Mouse (Mus musculus) embryo, embryonic 11 days (tissue): Measurements from ENCODE around the gene Fbrsl1.

Experiments used
- DNase-seq: peaks from one replicate; pipeline ENCODE4 v3.0.0-alpha.2; 2015

Gene Fbrsl1

DNA sequence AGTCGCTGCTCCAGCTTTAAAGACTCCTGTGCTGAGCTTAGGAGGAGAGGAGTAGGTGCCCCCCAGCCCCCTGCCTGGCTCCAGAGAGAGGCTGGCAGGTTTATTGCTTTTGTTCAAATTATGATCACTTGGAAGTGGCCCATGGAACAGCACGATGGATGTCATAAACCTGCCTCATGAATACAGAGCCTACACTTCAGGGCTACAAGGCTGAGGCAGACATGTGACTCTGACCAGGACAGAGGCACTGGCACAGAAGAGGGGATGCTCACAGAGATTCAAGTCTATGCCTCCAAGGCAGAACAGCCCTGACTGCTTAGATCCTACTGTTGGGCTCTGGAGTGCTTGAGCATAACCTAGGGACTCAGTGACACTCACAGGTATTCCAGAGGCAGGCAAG lies 39.3 kb downstream of the Fbrsl1 start:
- DNase-seq: no peak

DNA sequence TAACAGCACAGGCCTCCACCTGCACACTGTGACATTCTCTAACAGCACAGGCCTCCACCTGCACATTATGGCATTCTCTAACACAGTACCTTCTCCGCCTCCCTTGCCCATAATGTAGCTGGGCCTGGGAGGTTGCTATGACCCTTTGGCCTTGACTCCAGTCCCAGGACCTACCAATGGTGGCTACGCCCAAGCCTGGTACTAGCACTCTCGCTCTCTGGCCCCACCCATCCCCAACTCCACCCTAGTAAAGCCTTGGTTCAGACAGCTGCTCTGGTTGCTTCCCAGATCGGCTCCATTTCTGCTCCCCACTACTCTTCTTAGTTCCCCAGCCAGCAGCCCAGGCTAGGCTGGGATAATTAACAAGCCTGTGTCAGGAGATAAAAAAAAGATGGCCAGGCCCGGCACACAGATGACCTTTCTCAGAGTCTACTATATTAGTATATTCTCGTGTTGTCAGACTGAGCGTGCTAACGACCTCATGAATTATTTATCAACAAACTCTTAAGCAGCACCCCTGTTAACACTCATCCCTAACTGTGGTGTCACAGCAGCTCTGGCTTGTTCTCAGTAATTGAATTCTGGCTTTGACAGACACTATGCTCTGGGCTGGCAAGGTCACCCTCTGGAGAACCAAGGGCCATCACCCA lies 42.1 kb downstream of the Fbrsl1 start:
- no peak for DNase-seq

DNA sequence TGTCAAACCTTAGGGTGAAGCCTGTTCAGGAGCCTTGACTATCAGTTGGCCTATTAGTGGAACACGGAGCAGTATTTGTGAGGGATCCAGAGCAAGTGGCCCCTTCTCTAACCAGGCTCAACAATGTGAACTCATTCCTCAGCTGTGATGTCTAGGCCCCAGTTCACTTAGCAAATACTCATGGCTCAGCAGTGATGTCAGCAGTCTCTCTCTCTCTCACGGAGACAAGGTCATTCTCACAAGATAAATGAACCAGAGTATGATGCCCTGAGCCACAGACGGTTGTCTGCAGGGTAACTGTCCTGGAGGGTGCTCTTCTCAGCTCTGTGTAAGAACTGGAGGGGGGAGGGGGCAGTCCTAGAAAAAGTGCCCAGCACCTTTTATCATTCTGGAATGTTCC lies 44.4 kb downstream of the Fbrsl1 start:
- no peak for DNase-seq

DNA sequence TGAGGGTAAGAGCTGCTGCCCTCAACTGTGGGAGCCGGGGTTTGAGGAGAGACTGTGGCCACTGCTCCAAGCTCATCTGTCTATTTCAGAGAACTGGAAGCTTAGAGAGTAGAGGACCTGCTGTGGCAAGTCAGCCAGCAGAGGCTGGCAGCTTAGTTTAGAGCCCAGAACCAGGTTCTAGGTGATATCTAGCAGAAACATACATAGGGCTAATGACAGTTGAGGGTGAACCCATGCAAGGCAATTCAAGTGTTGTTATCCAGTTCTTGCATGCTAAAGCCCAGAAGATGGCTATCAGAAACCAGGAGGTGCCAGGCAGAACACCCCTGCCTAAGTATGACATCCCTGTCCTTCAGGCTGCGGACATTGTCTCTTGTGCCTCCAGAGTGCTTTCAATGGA lies 45.7 kb downstream of the Fbrsl1 start:
- DNase-seq: no peak

DNA sequence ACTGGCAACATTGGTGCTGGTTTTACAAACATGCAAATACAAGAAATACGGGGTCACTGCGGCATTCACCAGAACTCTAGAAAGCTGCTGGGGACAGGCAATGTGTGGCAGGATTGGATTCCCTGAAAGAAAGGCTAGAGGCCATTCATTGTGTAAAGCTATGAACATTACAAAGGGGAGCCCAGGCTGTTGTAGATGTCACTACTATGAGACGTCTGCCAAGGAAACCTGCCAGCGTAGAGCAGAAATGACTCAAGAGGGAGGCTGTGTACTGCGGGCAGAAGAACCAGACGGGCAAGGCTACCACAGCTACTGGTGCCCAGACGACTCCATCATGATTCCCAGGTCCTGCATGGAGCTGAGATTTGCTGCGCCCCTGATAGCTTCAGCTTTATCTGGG lies 47.2 kb downstream of the Fbrsl1 start:
- no peak for DNase-seq

DNA sequence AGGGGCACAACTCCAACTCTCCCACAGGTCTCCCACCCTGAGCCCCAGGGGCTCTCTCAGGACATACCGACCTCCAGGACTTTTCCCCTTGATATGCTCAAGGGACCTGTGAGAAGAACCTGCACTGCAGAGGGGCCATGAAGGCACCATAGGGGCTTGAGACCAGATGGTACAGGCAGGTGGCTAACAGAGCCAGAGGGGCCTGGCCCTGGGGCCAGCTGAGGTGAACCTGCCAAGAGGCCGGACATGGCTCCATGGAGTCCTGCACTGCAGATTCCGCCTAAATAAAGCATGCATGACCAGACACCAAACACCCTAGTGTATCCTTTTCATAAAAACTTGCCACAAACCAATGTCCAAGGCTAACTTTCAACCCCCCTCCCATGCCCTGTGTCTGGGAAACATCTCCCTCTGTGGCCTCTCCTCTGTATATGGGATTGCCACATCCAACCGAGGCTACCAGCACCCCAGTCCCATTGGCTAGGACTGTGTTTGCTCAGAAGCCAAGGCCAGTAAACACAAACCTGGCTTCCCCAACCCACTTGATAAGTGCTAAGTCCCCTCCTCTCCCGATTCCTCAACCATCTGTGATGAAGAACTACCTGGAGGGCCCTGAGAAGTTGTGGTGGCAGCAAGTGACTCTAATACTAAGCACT lies 53.2 kb downstream of the Fbrsl1 start:
- DNase-seq: no peak

DNA sequence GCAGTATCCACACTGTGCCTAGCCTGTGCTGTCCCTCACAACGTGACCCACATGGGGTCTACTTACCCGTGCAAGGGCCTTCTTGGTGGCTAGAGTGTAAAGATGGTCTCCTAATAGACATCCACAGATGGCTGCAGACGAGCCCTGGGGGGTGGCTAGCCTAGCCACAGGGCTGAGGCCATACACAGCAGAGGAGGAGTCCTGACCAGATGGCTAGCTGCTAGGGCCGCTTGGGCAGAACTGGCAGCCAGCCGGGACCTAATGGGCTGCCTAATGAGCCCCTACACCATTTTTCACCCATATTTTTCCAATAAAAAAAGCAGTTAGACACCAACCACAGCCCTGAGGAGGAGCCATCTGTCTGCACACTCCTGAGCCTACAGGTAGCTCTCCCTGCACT lies 55.6 kb downstream of the Fbrsl1 start:
- DNase-seq: peak; percentile 20

DNA sequence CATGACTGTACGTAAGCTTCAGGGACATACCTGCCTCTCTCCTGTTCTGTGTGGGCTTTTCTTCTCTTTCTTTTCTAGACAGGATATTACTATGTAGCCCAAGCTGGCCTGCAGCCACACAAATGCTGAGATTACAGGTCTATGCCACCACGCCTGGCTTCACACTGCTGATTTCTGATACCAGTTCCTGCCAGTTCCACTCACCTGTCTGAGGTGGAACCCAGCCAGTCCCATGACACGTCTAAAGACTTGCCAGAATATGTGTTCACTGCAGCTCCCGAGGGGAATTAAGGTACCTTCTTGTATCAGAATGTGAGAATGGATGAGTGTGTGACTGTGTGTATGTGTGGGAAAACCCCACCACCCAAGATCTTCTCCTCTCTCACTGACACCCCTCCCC lies 57.7 kb downstream of the Fbrsl1 start:
- no peak for DNase-seq

DNA sequence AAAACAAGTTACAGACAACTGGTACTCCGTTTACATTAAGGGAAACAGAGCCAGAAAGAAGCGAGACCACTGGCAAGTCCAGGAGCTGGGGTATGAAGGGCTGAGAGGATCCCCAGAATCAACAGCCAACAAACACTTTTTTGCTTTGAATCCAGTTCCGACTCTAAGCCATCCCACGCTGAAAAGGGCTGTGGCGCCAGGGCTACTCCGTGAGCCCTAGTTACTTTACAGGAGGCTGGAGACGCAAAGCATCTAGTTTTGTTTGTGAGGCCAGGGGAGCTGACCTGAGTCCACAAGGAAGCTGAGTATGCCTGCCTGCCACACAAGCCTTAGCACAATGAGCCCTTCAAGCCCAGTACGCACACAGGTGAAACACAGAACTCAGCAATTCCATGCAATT lies 61.0 kb downstream of the Fbrsl1 start:
- DNase-seq: no peak

DNA sequence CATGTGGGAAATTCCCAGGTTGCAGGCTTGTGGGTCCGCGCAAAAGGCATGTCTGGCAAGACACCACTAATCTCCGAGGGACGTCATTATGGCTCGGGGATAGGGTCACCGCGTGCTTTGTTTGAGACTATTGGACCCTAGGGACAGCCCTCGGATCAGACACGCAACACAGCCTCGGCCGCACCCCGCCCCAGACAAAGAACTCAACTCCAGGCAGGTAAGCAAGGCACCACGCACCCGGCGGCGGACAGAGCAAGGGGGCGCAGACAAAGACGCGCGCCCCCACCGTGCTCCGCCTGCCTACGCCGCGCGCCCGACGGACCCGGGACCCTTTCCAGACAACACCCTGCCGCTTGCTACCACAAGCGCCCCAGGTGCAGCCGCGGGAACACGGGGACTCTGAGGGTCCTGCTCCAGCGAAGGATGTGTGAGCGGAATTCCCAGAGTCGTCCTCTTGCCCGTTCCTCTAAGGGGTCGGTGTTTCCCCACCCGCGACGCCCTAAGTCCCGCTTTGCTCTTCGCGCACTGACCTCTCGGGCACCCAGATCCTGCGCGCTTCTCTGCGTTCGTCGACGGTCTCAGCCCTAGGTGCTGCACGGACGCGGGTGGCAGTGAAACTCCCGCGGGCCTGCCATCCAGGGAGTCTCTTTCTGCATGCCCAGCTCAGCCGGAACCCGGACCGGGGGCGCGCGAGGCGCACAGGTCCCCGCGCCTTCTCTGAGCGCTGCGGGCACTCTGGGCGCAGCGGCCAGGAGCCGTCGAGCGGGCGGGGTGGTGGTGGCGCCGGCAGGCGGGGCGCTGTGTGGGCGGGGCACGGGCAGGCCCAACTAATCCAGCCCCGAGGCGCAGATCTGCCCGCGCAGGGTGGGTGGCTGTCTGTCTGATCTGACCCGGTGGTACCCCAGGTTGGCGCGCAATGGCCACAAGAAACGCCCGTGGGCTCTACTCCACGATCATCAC lies 61.7 kb downstream of the Fbrsl1 start:
- peak; percentile 89 for DNase-seq

DNA sequence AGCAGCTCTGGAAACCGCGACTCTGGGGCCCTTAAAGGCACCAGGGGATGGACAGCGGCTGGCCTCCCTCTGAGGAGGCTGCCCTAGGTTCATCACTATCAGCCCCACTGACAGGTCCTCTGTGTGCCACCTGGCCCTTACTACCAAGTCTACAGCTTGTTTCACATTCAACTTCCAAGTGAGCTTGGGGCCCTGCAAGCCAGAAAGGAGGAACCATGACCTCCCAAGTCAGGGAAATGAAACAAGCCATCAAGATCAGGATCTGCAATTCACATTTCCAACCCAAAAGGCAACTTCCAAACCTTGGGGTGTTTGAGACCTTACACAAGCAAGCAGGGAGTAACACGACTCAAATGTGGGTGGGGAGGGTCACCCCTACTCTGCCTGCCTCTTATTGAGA lies 63.0 kb downstream of the Fbrsl1 start:
- DNase-seq: no peak

DNA sequence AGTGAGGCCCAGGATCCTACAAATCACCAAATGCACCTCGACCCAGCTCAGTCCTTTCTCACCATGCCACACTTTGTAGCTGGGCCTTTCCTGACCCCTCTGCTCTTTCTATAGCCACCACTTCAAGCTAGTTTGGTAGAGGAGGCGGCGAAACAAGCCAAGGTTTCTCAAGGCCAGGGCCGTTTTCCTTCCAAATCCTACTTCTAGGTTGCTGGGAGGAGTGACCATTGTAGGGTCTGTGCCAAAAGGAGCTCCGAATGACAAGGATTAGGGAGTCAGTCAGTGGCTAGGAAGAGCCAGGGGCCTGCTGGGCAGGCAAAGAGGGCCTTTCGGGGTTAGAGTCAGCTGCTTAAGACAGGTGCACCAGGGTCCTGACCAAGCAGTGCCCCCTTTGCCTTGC lies 63.8 kb downstream of the Fbrsl1 start:
- DNase-seq: no peak

DNA sequence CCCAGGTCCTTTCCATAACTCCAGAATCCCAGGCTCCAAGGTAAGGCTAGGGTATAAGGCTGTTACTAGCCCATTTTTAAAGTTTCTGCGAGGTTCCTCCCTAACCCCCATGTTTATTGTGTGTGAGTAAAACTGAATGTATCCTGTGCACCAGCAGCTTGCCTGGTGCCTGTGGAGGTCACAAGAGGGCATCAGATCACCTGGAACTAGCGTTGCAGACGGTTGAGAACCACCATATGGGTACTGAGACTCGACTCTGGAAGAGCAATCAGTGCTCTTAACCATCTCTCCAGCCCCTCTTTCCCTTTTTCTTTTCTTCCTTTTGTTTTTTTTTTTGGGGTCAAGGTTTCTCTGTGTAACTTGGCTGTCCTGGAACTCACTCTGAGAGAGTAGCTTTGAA lies 68.5 kb downstream of the Fbrsl1 start:
- DNase-seq: no peak

DNA sequence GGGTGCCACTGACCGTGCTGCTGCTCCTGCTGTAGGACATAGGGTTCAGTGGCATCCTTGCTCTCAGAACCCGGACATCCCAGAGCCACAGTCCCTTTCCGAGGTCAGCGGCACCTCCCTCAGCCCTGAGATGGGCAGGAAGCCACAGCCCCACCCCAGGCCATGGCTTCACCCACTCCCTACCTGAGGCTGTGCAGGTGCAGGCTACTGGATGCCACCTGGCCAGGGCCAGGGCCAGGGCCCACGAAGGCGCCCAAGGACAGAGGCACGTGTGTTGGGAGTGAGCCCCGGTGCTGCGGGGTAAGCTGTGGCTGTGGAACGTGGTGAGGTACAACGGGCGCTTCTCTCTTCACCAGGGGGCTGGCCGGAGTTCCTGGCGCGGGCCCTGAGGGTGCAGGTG lies 69.2 kb downstream of the Fbrsl1 start:
- DNase-seq: no peak

DNA sequence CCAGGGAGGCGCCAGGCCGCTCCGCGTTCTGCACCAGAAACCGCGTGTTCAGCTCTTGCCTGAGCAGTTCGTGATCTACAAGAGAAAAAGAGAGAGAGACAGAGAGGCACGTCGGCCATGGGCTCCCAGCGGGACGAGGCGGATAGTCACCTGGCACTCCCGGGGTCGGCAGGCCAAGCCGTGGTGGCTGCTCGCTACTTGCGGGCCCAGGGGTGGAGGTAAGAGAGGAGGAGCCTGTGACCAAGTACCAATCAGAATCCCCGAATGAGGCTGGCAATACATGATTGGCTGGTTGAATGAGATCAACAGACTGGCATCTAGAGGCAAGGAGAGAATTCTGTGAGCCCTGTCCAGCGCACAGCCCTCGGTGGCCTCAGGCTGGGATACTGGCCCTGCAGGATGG lies 70.1 kb downstream of the Fbrsl1 start:
- DNase-seq: peak; percentile 68

DNA sequence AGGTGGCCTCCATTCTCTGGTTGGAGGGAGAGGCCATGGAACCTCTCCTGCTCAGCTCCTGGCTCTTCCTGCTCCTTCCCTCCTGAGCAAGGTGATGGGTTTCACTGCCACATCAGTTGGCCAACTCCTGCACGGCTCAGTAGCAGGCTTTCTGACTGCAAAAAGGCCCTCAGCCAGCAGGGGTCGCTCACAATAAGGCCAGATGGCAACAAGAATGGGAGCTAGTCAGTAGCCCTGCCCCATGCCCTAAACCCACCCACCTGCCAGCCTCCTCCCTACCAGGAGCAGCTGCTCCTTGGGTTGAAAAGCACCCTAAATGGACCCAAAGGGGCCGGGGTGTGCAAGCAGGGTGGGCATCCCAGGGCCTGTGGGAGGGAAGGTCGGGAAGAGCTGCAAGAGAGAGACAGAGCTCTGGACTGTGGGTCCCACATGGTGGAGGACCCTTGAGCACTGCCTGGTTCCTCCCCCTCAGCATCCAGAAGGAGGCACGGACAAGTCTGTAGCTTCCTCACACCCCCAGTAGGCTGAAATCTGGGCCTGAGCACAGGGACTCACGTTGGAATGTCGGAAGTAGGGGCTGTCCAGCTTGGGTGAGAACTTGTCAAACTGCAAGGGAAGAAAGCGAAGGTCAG lies 71.4 kb downstream of the Fbrsl1 start:
- DNase-seq: peak; percentile 76

DNA sequence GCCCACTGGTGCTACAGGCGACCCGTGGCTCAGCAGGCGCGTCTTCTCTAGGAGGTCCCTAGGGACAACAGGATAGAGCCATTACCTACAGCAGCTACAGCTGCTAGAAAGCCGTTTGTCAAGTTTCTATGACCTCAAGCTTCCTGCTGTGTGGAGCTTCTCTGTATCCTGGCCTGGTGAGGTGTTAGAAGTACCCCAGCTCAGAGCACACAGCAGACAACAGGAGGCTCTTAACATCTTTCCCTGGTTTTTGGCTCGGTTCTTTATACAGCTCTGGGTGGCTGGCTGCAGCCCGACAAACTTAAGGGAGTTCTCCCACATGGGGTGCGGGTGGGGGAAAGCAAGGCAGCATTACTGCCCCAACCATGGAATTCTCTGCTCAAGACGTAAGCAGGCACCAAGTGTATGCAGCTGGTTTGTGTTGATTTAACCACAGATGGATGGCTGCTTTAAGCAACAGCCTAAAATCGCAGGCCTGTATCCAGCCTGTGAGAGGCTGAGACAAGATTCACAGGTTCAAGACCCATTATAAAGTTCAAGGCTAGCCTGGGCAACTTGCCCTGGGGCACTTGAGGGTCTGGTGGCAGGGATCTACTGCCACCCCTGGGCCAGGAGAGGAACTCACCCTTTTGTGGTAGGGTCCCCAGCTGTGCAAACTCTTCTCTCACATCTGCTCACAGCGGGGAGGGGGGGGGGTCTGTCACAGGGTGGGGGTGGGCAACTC lies 84.3 kb downstream of the Fbrsl1 start:
- DNase-seq: no peak

DNA sequence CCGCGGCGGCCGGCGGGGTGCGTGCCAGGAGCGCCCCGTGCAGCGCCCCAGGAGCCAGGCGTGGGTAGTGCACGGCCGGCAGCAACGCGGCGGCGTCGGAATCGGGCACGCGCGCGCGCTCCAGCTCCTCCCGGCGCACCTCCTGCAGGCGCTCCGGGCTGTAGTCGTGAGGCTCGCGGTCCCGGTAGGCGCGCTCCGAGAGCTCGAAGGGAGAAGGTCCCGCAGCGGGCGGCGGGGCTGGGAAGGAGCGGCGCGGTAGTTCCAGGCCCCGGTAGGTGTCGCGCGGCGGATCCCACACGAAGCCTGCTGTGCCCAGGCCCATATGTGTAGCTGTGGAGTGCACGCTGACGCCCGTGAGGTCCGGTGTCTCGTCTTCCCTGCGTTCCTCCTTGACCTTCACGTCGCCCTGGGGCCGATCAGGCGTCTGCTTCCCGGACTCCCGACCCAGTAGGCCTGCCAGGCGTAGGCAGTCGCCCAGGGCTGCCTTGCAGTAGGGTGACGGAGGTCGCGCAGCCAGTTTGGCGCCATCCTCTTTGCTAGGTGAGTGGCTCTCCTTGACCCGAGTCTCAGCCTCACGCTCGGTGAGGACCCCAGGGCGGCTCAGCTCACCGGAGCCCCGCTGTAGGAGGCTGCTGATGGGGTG lies 85.0 kb downstream of the Fbrsl1 start:
- peak; percentile 91 for DNase-seq

DNA sequence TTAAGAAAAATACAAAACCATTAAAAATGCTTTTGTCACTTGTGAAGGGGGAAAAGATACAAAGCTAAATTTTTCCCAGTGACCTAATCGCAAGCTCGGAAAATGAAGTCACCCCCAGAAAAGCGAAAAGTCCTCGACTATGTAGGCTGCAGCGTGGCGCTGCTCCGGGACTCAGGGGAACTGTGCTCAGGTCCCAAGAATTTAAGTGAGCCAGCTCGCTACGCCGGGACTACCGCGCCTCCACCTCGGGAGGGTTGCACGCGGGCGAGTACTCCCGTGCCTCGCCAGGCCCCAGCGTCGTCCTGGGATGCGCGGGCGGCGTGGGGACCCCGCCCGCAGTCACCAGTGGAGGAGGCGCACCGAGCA lies 85.5 kb downstream of the Fbrsl1 start:
- no peak for DNase-seq

DNA sequence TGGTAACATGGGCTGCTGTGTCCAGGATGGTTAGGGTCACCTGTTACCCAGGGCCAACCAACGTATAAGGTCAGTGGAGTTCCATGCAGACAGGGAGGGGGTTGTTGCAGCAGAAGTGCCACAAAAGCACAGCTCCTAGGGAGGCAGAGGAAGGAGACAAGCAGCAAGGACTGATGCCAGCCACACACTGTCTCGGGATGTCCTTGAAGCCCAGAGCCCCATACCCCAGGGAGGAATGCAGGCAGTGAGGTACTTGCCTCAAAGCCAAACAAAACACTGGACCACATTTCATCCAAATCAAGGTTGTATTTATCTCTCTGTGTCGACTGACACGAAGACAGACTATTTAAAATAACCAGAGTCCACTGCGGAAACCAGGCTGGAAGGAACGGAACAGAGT lies 86.8 kb downstream of the Fbrsl1 start:
- no peak for DNase-seq

DNA sequence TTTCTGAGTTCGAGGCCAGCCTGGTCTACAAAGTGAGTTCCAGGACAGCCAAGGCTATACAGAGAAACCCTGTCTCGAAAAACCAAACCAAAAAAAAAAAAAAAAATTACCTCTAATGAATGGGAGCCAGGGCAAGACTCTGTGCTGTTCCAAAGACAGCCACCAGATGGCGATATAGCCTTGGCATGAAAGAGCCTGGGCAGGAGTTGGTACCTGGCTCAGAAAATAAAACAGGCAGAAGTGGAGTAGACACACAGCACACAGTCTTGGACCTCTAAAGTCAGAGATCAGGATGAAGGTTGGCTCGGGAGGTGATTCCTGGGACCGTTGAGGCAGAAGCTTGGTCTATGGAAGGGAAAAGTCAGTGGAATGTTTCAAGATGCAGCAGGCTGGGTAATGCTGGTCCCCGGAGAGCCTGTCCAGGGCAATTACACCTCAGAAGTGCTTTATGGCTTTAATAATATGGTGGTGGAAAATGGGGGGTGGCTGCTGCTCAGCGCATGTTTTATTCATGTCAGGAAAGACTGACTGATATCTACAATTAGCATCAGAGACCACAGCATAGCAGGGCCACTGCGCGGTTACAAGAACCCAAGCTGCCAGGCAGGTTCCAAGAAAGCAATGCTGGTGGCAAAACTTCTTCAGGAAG lies 90.6 kb downstream of the Fbrsl1 start:
- peak; percentile 85 for DNase-seq

DNA sequence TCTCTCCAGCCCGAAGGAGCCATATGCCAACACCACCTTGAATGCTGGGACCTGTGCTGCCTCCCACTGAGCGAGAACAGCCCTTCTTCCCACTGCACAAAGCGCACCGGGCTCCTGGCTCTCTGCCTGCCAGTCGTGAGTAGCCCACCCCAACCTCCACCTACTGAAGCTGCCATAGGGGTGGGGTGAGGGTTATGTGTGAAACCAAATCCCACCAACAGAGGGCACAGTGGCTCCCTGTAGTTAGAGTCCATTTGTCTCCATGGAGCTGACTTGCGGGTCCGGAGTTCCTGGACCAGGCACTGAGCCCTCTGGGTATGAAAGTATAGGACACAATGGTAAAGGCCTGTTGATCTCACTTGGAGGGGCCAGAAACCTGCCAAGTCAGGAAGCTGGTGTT lies 93.6 kb downstream of the Fbrsl1 start:
- peak; percentile 64 for DNase-seq
